Mouse (Mus musculus) thymus, adult 18-20 months (tissue): Measurements from ENCODE around the gene Rabif.
"Not testable (repeated sequence)": the region's sequence is repeated elsewhere in the genome, so short reads cannot be mapped to it uniquely, and the experiment has no call there.

Experiments
- DNase-seq, 2 experiments: peaks; one replicate each; pipeline ENCODE4 v3.0.0; 2022; ENCODE audit warnings: mixed read lengths in 2 of 2

Rabif gene

DNA sequence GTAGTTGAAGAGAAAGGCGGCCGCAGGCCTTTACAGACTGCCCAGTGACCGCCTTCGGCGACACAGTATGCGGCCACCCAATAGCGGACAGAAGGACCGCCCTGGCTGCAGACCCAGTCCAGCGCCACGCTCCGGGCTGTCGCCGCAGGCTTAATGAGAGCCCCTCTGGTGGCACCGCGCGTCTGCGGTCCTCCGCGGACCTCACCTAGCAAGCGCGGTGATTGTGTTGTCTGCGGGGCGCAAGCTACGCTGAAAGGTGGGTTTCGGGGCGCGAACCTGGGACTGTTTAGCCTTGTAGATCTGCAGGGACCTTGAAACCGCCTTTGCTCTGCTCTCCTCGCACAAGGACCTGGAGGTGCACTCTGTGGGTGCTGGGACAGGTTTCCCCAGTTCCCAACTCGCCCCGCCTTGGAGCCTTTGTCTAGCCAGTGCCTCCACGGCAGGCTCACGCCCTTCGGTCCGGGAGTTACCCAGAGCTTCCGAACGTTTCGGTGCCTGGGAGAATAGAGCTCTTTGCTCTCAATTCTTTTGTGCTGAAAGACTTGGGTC, 18.9 kb downstream of the Rabif start:
- DNase-seq: no peak

DNA sequence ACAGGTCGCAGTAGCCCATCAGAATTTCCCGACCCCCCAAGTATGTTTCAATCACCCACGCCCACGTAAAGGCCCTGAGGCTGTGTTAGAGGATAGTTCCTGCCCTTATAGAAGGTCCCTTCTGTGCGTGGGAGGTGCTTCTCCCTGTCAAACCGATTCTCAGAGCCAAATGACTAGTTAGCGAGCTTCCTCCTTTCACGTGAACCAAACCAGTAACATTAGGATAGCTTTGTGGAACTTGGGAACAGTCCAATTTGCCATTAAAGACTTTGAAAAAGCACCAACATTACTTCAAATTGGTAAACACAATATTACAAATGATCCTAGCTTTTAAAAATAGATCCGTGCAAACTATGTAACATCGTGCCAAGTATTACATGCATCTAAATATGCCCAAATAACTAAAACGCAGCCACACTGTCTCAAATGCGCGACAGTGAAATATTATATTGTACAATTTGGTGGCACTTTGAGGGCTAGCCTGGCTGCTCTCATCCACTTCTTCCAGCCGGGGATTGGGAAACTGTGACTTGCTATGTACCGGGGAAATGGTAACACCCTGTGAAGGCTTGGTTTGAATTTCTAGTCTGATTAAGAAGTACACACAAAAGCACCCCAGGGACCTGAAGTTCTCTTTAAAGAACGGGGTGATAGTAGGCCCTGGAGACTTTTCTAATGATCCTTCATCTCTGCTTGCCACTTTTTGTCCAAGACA, 19.6 kb downstream of the Rabif start:
- DNase-seq: no peak

DNA sequence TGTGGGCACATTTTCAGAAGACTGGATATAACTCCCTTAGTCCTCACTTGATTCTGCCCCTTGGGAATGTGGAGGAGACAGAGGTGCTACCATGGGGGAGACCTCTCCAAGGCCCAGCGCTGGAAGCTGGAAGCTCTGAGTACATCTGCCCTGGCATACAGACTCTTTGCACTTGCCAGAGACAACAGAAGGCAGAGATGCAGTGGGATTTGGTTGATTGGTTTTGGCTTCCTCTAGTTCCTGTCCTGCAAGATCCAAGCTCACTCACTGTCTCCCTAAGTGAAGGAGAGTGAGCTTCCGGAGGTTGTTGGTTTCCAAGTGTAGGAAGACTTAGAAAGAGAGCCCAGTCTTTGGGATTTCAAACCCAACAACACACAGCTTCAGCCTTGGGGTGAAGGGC, 21.4 kb downstream of the Rabif start:
- no peak for DNase-seq

DNA sequence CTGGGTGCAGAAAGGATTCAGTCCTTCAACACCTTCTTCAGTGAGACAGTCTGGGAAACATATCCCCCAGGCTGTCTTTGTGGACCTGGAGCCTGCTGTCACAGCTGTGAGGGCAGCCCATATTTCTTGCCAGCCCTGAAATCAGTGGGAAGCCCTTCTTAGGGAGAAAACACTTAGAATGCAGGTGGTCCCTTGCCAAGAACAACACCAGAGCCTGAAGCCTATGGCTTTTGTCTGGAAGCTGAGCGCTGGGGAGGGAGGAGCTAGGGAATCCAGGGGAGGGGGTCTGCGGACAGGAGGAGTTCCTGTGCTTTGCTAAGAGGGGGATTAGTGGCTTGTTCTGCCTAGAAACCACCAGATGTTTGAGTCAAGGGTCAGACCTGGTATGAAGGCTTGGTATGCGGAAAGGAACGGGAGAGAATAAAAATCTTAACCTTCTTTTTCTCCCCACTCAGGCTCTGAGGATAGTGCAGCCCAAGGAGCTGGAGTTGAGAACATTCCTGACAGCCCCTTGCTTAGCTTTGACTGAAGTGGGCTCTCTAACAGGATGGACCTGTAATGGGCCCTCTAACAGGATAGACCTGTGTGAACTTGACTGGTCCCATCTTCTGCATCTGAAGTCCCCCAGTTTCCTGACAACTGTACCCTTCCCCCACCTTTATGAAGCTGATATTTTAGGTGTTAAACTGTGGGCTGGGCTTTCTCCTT, 22.2 kb downstream of the Rabif start:
- no peak for DNase-seq

DNA sequence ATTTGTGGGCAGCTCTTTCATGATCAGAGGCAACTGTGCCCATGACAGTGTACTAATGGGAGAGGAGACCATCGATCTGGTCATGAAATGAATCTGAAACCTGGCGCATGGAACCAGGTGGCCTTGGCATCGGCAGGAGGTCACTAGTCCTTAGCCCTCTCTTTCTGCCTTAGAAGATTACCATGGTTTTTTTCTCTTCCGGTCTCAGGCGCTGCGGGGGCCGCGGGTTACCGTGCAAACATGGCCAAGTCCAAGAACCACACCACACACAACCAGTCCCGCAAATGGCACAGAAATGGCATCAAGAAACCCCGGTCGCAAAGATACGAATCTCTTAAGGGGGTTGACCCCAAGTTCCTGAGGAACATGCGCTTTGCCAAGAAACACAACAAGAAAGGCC, 23.4 kb downstream of the Rabif start:
- not testable (repeated sequence) for DNase-seq

DNA sequence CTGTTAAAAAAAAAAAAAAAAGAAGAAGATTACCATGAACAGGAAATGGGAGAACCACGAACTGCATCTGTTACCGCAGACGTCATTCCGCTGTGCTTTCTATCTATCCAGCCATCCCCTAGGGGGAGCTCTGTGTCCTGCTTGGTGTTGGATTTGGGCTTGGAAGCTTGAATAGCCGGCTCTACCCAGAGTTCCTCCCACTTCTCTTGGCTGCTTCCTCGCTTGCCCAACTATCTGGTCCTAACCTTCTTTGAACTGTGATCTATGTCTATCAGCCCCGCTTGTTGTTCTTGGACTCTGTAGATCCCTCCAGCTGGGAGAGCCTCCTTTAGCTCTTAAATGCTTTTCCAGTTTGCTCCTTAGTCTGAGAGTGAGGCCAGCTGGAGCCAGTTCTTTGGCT, 24.2 kb downstream of the Rabif start:
- peak; percentile 53 to 74 for DNase-seq

DNA sequence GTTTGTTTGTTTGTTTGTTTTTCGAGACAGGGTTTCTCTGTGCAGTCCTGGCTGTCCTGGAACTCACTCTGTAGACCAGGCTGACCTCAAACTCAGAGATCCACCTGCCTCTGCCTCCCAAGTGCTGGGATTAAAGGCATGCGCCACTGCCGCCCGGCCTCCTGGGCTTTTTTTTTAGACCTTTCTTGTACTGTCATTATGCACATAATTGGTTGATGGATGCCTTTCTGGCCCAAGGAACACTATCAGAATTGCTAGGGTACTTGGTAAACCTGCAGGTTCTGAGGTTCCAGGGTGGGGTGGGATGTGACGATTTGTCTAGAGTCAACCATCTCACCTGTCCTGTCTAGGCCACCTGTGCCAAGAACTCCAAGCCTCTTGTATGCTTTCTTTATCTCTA, 24.8 kb downstream of the Rabif start:
- not testable (repeated sequence) for DNase-seq

DNA sequence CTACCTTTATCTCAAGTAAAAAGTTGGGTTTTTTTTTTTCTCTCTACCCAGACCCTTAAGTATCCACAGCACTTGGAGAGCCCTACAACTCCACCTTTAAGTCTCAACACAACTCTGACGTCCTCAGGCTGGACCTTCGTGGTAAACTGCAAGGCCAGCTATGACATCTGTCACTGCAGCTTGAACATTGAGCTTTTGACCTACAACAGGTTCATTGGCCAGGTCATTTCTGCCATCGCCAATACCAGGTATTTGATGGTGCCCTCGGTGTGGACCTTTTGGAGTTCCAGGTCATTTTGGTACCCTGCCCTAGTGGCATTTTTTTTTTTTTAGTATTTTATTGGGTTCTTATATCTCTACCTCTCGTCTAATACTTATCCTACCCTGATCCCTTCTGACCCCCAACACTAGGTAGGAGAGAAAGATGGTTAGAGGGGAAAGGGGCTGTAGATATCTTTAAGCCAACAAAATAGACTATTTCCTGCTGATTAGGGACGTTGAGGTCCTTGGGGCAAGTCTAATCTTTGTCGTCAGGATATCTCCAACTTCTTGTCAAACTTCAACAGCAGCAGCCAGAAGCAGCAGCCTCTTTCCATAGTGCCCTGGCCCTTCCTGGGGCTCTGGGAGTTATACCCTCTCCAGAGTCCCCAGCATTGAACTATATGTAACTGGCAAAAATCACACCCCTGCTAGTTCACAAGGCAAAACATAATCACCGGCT, 25.7 kb downstream of the Rabif start:
- no peak for DNase-seq

DNA sequence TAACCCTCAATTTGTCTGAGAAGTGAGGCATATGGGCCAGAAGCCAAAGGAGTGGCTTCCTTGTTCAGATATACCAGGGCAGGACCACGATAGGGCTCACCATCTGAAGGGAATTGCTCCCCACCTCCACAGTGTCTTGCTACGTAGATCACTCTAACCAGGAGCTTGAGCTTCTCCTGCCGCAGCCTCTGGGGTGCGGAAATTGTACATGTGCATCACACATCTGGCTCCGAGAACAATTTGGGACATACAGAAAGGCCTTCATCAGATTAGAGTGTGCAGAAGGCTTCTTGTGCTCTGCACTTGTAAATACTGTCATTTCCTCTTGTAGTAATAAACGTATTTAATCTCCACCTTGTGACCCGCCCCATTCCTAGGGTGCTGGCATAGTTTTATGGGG, 26.7 kb downstream of the Rabif start:
- DNase-seq: no peak

DNA sequence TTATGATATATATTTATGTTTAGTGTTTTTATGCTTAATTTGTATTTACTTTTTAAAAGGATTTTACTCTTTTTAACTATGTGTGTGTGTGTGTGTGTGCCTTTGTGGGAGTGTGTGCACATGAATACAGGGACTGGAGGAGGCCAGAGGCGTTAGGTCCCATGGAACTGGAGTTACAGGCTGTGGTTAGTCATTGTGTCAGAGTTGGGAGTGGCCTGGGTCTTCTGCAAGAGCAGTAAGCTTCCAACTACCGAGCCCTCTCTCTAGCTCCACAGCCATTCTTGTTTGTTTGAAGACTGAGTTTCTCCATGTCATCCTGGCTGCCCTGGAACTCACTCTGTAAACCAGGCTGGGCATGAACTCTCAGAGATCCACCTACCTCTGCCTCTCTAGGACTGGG, 27.9 kb downstream of the Rabif start:
- DNase-seq: no peak

DNA sequence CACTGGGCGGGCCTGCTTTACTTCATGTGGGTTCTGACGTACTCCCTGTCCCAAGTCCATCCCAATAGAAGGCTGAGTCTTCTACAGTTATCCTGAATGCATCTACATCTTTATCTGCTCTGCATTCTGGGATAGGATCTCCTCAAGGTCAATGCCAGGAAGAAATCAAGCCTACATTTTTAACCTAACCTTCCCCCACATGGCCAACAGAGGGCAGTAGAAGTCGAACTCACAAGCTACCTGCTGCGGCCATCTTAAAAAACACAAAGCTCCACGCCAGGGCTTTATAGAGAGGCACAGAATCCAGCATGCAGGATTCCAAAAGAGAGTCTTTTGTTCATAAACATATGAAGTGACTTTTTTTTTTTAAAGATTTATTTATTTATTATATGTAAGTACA, 30.0 kb downstream of the Rabif start:
- DNase-seq: no peak

DNA sequence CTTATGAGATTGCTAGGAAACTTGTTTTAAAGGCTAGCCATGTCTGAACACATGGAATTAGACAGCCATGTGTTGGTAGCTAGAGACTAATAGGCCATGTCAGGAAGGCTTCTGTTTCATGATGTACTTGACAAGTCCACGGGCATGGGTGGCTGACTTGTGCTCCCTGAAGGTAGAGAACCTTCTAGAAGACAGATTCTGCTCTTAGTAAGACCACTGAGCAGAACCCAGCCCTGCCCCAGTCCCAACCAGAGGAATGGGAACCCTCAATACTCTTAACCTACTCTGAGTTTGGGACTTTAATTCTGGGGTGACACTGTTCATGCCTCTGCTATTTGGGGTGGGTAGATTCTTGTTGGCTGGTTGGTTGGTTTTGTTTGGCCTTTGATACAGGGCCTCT, 30.6 kb downstream of the Rabif start:
- no peak for DNase-seq

DNA sequence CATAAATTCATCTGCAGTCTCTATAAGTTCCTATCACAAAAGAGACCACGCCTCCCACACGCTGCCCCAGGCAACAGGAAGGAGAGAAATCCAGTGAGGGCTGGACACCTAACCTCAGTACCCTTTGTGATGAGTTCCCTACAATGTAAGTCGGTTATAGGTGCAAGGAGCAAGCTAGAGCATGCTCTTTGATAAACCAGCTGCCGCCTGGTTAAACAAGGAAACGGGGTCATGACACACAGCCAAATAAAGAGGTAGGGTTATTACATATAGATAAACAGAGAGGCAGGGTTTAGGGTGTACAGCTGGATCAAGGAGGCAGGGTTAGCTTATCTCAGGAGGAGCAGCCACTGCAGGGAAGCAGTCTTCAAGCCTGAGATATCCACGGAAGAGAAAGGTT, 32.3 kb downstream of the Rabif start:
- no peak for DNase-seq

DNA sequence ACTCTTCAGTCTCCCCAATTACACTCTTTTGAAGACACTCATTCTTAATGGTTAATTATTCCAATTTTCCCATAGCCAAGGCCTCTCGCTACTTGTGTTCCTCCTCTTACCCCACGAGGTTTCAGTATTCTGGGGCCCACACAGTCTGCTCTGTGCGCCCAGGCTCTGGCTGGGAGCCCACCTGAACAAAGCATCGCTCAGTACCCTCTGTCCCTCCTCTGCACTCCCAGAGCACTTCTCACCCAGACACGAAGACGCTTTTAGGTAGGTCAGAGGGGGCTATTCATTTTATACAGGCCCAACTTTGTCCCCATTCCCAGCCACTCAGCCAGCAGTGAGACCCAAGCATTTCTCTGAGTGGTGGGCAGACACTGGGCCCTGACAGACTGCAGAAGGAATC, 36.2 kb downstream of the Rabif start:
- no peak for DNase-seq

DNA sequence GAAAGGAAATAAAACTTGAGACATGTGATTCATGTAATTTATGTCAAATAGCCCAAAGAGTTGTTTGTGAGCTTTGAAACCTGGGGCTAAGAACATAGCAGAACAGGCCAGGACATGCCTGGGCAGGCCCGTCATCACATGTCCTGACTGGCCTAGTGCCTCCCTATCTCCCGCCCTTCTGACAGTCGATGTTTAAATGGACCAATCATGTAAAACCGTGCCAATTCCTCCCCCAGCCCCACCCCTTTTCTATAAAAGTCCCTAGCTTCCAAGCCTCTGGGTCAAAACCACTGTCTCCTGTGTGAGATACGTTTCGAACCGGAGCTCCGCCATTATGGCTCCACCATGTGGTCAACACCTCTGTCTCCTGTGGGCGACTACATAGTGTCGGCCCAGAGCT, 39.3 kb downstream of the Rabif start:
- not testable (repeated sequence) for DNase-seq

DNA sequence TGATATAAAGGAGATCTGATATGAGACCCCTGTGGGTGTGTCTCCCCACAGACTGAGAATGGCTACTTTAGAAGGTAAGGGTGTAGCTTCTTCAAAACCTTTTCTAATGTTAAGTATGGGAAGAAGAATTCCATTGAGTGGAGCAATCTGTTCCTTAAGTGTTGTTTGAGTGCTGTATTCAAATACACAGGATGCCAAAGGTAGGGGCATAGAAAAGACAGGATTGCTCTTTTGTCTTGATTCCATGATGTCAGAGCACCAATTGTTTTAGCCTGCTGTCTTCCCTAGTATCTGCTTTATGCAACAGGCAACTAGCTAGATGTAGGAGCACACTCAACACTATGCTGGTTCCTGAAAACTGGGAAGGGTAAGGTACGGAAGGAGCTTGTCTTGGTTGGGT, 40.6 kb downstream of the Rabif start:
- DNase-seq: no peak

DNA sequence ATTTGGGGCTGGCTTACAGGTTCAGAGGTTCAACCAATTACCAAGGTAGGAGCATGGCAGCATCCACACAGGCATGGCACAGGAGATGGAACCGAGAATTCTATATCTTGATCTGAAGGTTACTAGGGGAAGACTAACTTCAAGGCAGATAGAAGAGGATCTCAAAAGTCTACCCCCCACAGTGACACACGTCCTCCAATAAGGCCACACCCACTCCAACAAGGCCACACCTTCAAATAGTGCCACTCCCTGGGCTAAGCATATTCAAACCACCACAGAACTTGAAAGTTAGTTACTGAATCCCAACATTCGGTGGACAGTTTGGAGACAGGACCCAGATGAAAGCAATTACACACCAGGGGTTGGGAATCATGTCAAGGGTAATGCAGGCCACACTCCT, 41.1 kb downstream of the Rabif start:
- no peak for DNase-seq

DNA sequence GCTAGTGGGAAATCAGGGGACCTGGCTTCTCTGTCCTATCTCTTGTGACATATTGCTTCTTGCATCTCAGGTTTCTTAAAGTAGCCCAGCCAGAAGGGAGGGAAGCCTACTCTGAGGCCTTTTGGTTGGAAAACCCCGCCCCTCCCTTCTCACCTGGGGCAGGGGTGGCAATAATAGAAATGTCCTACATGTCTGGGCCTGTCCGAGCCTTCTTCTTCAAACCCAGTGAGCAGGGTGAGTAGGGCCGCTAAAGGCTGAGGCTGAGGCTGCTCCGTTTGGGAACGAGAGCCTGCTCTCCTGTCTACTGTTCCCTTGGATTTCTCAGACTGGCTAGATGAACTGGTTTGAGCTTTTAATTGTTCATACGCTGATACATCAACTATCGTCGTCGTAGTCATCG, 46.2 kb downstream of the Rabif start:
- no peak for DNase-seq

DNA sequence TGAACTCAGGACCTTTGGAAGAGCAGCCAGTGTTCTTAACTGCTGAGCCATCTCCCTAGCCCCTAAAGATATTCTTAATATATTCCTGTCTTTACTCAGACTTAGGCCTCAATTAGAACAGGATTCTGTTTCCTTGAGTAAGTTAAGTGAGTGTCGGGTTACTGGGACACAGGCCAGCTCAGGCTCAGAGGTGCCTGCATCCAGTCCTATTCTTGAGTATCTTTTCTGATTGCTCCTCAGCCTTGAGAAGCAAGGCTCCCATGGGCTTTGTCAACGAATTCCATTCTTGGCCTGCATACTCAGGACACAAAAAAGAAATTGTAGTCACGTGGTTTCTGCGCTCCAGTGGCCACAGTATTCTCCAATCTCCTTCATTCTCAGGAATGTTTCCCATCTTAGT, 53.8 kb downstream of the Rabif start:
- no peak for DNase-seq

DNA sequence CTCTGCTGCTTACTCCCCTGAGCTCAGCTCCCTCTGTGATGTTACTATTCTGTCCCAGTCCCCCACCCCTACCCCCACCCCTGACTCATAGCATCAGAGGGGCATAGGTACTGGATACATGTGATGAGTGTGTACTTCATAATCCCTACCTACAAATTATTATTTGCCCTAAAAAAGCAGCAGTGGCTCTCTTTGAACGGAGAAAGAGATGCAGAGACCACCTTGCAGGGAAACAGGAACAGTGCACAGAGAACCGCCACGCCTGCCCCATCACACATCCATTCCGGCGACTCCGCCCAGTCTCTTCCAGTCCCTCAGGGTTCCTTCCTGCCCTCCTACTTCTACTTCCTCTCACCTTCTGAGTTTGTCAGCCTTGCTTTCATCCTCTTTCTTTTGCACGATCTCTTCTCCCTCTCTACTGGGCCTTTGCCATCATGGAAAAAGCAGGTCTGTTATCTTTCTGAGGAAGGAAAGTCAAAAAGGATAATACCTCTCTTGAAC, 55.2 kb downstream of the Rabif start, which contains the start of gene Mgat4e:
Gene Mgat4e, minus strand, starts transcription at position 51 of the 501 bp plus-strand sequence.
- DNase-seq: no peak

DNA sequence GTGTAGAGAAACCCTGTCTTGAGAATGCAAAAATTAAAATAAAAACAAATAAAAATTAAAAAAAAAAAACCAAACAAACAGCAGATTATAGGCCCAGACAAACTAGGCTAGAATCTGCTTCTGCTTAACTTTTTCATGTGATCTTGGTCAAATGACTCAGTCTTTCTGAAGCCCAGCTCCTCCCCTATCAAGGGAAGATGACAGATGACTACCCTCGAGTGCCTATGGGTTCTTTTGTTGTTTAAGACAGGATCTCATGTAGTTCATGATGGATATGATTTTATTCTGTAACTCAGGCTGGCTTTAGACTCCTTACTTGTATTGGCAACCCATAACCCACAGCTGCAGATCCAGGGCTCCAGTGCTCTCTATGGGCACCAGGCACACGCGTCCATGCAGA, 57.4 kb downstream of the Rabif start:
- no peak for DNase-seq

DNA sequence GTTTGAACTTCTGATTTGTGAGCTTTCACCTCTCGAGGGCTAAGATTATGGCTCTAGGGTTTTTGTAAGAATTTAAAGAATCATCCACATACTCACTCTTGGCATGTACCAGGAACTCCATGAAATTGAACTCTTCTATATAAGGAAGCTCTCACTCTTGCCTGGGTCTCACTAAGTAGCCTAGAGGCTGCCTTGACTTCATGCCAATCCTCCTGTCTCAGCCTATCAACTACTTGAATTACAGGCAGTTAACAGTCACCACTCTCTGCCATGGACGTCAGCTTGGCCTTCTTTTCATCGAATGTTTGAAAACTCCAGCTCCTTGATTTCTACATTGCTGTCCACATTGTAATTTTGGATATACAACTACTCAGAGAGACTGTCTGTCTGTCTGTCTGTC, 57.9 kb downstream of the Rabif start:
- no peak for DNase-seq

DNA sequence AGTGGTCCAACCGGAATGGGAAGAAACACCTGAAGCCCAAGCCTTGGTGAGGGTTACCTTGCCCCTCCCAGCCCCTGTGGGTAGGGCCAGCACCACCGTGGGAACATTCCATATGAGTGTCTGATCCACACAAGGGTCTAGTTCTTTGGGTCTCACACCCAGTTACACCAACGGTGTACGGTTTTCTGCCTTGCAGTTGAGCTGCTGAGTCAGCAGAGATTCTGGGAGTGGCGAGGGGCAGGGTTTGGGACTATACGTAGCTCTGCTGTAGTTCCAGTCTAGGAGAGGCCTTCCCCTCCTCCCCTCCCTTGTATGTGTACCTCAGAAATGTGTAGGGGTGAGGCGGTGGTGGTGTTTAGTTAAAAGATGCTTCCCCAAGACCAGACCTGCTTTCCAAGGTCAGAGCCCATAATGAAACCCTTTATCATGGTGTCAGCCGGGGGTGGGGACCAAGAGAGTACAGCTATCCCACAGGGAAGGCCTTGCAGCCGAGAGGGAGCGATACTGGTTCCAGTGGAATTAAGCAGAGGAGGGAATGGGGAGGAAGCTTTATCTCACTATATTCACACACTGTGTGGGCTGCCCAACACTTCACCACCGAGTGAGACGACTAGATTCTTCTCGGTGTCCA, 60.9 kb downstream of the Rabif start:
- peak in 1 of 2 experiments; percentile 10 for DNase-seq
